Mouse (Mus musculus) MEL (cell line): ENCODE data around the gene Rtl9. TPM values are rescaled to one million over a fixed set of nuclear protein-coding genes. Genes with fewer than 3 reads are reported as not detected.

Experiments
- DNase-seq: peaks from one replicate; pipeline ENCODE4 v3.0.0; 2011; ENCODE audit warnings: low read depth, low spot score
- H3K27ac ChIP-seq: 2 replicates; pipeline ENCODE4 v1.5.1; 2012; ENCODE audit warnings: low read depth, mild to moderate bottlenecking, control low read depth, low read length, moderate library complexity; ENCODE audit not compliant: control insufficient read depth
- H3K27me3 ChIP-seq, 2 experiments: fragments of 150-350 bp in 1 of 2; sonication (generic) in 1 of 2; 2 replicates each; pipeline ENCODE4 v1.6.1; 2012; ENCODE audit warnings: low read length in 2 of 2, mild to moderate bottlenecking in 2 of 2, improper control_type of control experiment in 1 of 2, moderate library complexity in 1 of 2; ENCODE audit not compliant: insufficient read depth in 2 of 2, control insufficient read depth in 1 of 2
- H3K36me3 ChIP-seq, 2 experiments: 2 replicates each; pipeline ENCODE4 v1.6.1; 2012 to 2014; ENCODE audit warnings: low read length in 2 of 2, improper control_type of control experiment in 1 of 2, inconsistent platforms in 1 of 2, mild to moderate bottlenecking in 1 of 2; ENCODE audit not compliant: insufficient read depth in 2 of 2, control insufficient read depth in 1 of 2
- H3K4me1 ChIP-seq, 2 experiments: fragments of 150-350 bp in 1 of 2; sonication (generic) in 1 of 2; 2 replicates each; pipeline ENCODE4 v1.6.1; 2012; ENCODE audit warnings: low read length in 2 of 2, improper control_type of control experiment in 1 of 2, mild to moderate bottlenecking in 1 of 2; ENCODE audit not compliant: insufficient read depth in 2 of 2, control insufficient read depth in 1 of 2
- H3K4me3 ChIP-seq, 2 experiments: fragments of 150-350 bp in 1 of 2; sonication (generic) in 1 of 2; 2 replicates each; pipeline ENCODE4 v1.5.1; 2012; ENCODE audit warnings: low read depth in 2 of 2, low read length in 2 of 2, mild to moderate bottlenecking in 2 of 2, moderate library complexity in 2 of 2, control low read depth in 1 of 2, improper control_type of control experiment in 1 of 2; ENCODE audit not compliant: control insufficient read depth in 1 of 2, insufficient read depth in 1 of 2
- H3K79me2 ChIP-seq: 2 replicates; pipeline ENCODE4 v1.6.1; 2012; ENCODE audit warnings: mild to moderate bottlenecking, low read length, moderate library complexity; ENCODE audit not compliant: control insufficient read depth, poor library complexity, insufficient read depth
- H3K9ac ChIP-seq: 2 replicates; pipeline ENCODE4 v1.6.1; 2012; ENCODE audit warnings: low read depth, mild to moderate bottlenecking, control low read depth, low read length, moderate library complexity; ENCODE audit not compliant: control insufficient read depth, poor library complexity, severe bottlenecking
- H3K9me3 ChIP-seq: fragments of 150-350 bp; sonication (generic); replicated peaks from 2 replicates; pipeline ENCODE4 v1.6.1; 2012; ENCODE audit warnings: mild to moderate bottlenecking, low read length, improper control_type of control experiment, moderate library complexity; ENCODE audit not compliant: insufficient read depth
- CHD1 ChIP-seq: IDR thresholded peaks from 2 replicates; pipeline ENCODE4 v1.6.1; 2012; ENCODE audit warnings: low read depth, mild to moderate bottlenecking, inconsistent platforms, low read length, improper control_type of control experiment
- ELF1 ChIP-seq: IDR thresholded peaks from 2 replicates; pipeline ENCODE4 v1.6.1; 2014; ENCODE audit warnings: low read depth, mild to moderate bottlenecking, inconsistent platforms, low read length, improper control_type of control experiment, moderate library complexity
- GATA1 ChIP-seq: IDR thresholded peaks from 2 replicates; pipeline ENCODE4 v1.6.1; 2011; ENCODE audit warnings: low read depth, low read length, improper control_type of control experiment
- HCFC1 ChIP-seq: IDR thresholded peaks from 2 replicates; pipeline ENCODE4 v1.6.1; 2012; ENCODE audit warnings: low read depth, mild to moderate bottlenecking, inconsistent platforms, low read length, improper control_type of control experiment, moderate library complexity
- MAZ ChIP-seq: IDR thresholded peaks from 2 replicates; pipeline ENCODE4 v1.6.1; 2012; ENCODE audit warnings: low read depth, mild to moderate bottlenecking, inconsistent platforms, low read length, improper control_type of control experiment
- MEF2A ChIP-seq: IDR thresholded peaks from 2 replicates; pipeline ENCODE4 v1.6.1; 2014; ENCODE audit warnings: low read depth, mild to moderate bottlenecking, inconsistent platforms, low read length, improper control_type of control experiment; ENCODE audit not compliant: poor library complexity, insufficient replicate concordance, severe bottlenecking; ENCODE audit errors: extremely low read depth
- NRF1 ChIP-seq: IDR thresholded peaks from 2 replicates; pipeline ENCODE4 v1.6.1; 2014; ENCODE audit warnings: low read depth, mild to moderate bottlenecking, inconsistent platforms, low read length, improper control_type of control experiment, moderate library complexity; ENCODE audit not compliant: poor library complexity, insufficient read depth, severe bottlenecking
- POLR2AphosphoS2 ChIP-seq: IDR thresholded peaks from 2 replicates; pipeline ENCODE4 v1.6.1; 2011; ENCODE audit warnings: low read length, improper control_type of control experiment
- POLR2AphosphoS5 ChIP-seq: IDR thresholded peaks from 2 replicates; pipeline ENCODE4 v1.6.1; 2012; ENCODE audit warnings: low read depth, borderline replicate concordance, mild to moderate bottlenecking, inconsistent platforms, low read length, moderate library complexity, mixed read lengths
- RAD21 ChIP-seq: IDR thresholded peaks from 2 replicates; pipeline ENCODE4 v1.6.1; 2011; ENCODE audit warnings: mild to moderate bottlenecking, low read depth, low read length, improper control_type of control experiment
- RCOR1 ChIP-seq: IDR thresholded peaks from 2 replicates; pipeline ENCODE4 v1.6.1; 2012; ENCODE audit warnings: low read depth, mild to moderate bottlenecking, inconsistent platforms, low read length, improper control_type of control experiment
- SIN3A ChIP-seq: IDR thresholded peaks from 2 replicates; pipeline ENCODE4 v1.6.1; 2012; ENCODE audit warnings: low read length, improper control_type of control experiment, inconsistent platforms
- TBP ChIP-seq: IDR thresholded peaks from 2 replicates; pipeline ENCODE4 v1.8.0; 2011; ENCODE audit warnings: low read depth, low read length, improper control_type of control experiment
- TCF12 ChIP-seq: IDR thresholded peaks from 2 replicates; pipeline ENCODE4 v1.6.1; 2014; ENCODE audit warnings: low read depth, mild to moderate bottlenecking, inconsistent platforms, low read length, improper control_type of control experiment, moderate library complexity
- USF1 ChIP-seq: IDR thresholded peaks from 2 replicates; pipeline ENCODE4 v1.6.1; 2014; ENCODE audit warnings: low read depth, mild to moderate bottlenecking, inconsistent platforms, low read length, improper control_type of control experiment, moderate library complexity
- ZC3H11A ChIP-seq: IDR thresholded peaks from 2 replicates; pipeline ENCODE4 v1.6.1; 2012; ENCODE audit warnings: low read depth, mild to moderate bottlenecking, inconsistent platforms, low read length, improper control_type of control experiment
- ZKSCAN1 ChIP-seq: IDR thresholded peaks from 2 replicates; pipeline ENCODE4 v1.6.1; 2012; ENCODE audit warnings: low read depth, mild to moderate bottlenecking, inconsistent platforms, low read length, improper control_type of control experiment, moderate library complexity
- polyA plus RNA-seq, 2 experiments: library from polyadenylated mRNA; stranded (reverse) in 1 of 2; unstranded in 1 of 2; fragments of >175 nt in 1 of 2; fragments of >200 nt in 1 of 2; gene quantifications; 2 replicates each; pipeline versions ENCODE4 v1.2.1 to v1.2.4; 2012; ENCODE audit warnings: low replicate concordance in 2 of 2, low read depth in 1 of 2; ENCODE audit not compliant: insufficient read length in 2 of 2, insufficient read depth in 1 of 2, missing spikeins in 1 of 2
- total RNA-seq: library from RNA; depleted of rRNA; stranded (reverse); fragments of 300-350 nt; gene quantifications from 2 replicates; pipeline ENCODE4 v1.2.3, GENCODE M21; 2012

Gene Rtl9
- total and polyA plus RNA-seq, 3 experiments: not detected

- Histone ChIP-seq H3K4me1 (no peaks in the 10 kb centered on the region), H3K36me3 (no peaks in the 10 kb centered on the region), H3K79me2 (no peaks in the 10 kb centered on the region), H3K4me3 (no peak overlapping the region)
- DNase-seq: no peak
- TF ChIP-seq MEF2A: no peak
- TF ChIP-seq HCFC1: no peak
- TF ChIP-seq POLR2AphosphoS2: no peak
- no peak for TF ChIP-seq USF1
- no peak for TF ChIP-seq SIN3A
- no peak for TF ChIP-seq TCF12
- no peak for TF ChIP-seq MAZ
- TF ChIP-seq POLR2AphosphoS5: no peak
- TF ChIP-seq TBP: no peak
- TF ChIP-seq ZC3H11A: no peak
- TF ChIP-seq ZKSCAN1: no peak
- TF ChIP-seq RAD21: no peak
- no peak for TF ChIP-seq ELF1
- TF ChIP-seq GATA1: no peak
- TF ChIP-seq CHD1: no peak
- TF ChIP-seq, all 39 proteins: peak for 0
- peaks cover 0 to 4% of the 10 kb centered on the region in 2 experiments; a peak in 2 of 4 replicates for H3K27me3 ChIP-seq
- no peak overlapping the region for H3K9ac ChIP-seq
- H3K27ac ChIP-seq: no peak overlapping the region
- H3K9me3 ChIP-seq: no peaks in the 10 kb centered on the region
Measured at GRCm38 (mm10) chrX:143103146-143103545, 3.8 kb downstream of the Rtl9 start.

- no peaks in the 10 kb centered on the region for H3K36me3 ChIP-seq
- DNase-seq: no peak
Measured at GRCm38 (mm10) chrX:143105866-143106265, 6.5 kb downstream of the Rtl9 start.

GRCm38 (mm10) chrX:143112546-143112945, 13.2 kb downstream of the Rtl9 start:
- Histone ChIP-seq H3K27ac (no peak overlapping the region), H3K36me3 (no peaks in the 10 kb centered on the region), H3K4me1 (no peaks in the 10 kb centered on the region), H3K9ac (no peak overlapping the region), H3K9me3 (no peaks in the 10 kb centered on the region), H3K4me3 (no peak overlapping the region), H3K27me3 (peaks cover 2 to 4% of the 10 kb centered on the region in 2 experiments; a peak in 2 of 4 replicates), H3K79me2 (no peaks in the 10 kb centered on the region)
- TF ChIP-seq NRF1: no peak
- peak; percentile 7 for TF ChIP-seq RAD21
- DNase-seq: no peak

More at GRCm38 (mm10) chrX:143105866-143106265, 6.5 kb downstream of the Rtl9 start:
- H3K9ac ChIP-seq: no peak overlapping the region
- no peak overlapping the region for H3K4me3 ChIP-seq
- peaks cover 0 to 3% of the 10 kb centered on the region in 2 experiments; a peak in 2 of 4 replicates for H3K27me3 ChIP-seq
- H3K4me1 ChIP-seq: no peaks in the 10 kb centered on the region
- no peak for TF ChIP-seq RCOR1
- H3K79me2 ChIP-seq: no peaks in the 10 kb centered on the region
- H3K27ac ChIP-seq: no peak overlapping the region
- no peaks in the 10 kb centered on the region for H3K9me3 ChIP-seq
